In genomic region chr11:97427794-97428725, GRCm38 (mm10) we compare ENCODE assay signal across 8 mouse cellular contexts. TPM values are rescaled to one million over a fixed set of nuclear protein-coding genes. Genes with fewer than 3 reads are reported as not detected.
DNase-seq lines count a peak whose midpoint lies in the region; ATAC-seq and TF ChIP-seq lines count a peak whose summit lies in the region.

No protein-coding gene starts in this region.

- TF ChIP-seq EP300 in heart, postnatal 0 days (IDR thresholded peaks at IDR 0.05; ENCODE audit: low read depth), result peak; percentile 69; the same call in 1 of the 2 replicates

- peak overlapping the region; percentile 21; the same call in 1 of the 2 replicates for H3K9ac ChIP-seq in heart, postnatal 0 days (replicated peaks; ENCODE audit: low read depth, low read length)
- peak overlapping the region; percentile 53 for H3K9ac ChIP-seq in lung, embryonic 16.5 days (ENCODE audit: low read length)

- peaks cover 10% of the 10 kb centered on the region for H3K4me1 ChIP-seq in brown adipose tissue, adult 24 weeks (ENCODE audit: control insufficient read depth, insufficient read depth, insufficient read length, low read length)
- peaks cover 86% of the 10 kb centered on the region for H3K4me1 ChIP-seq in erythroblast, embryonic 14.5 days (ENCODE audit: control insufficient read depth)
- peaks cover 35% of the 10 kb centered on the region for H3K4me1 ChIP-seq in heart, postnatal 0 days (ENCODE audit: control insufficient read depth, insufficient read depth)
- H3K4me1 ChIP-seq in lung, embryonic 16.5 days (replicated peaks; ENCODE audit: control insufficient read depth, insufficient read depth, low read length), result peaks cover 32% of the 10 kb centered on the region

- H3K36me3 ChIP-seq in erythroblast, embryonic 14.5 days (ENCODE audit: control insufficient read depth), result peaks cover 31% of the 10 kb centered on the region
- no peaks in the 10 kb centered on the region for H3K36me3 ChIP-seq in heart, postnatal 0 days (replicated peaks; ENCODE audit: control insufficient read depth, insufficient read depth, low read length)
- no peaks in the 10 kb centered on the region for H3K36me3 ChIP-seq in lung, embryonic 16.5 days (ENCODE audit: control insufficient read depth, insufficient read depth, low read length)

- no peaks in the 10 kb centered on the region; the same call in 1 of the 2 replicates for H3K9me3 ChIP-seq in erythroblast, embryonic 14.5 days (ENCODE audit: control insufficient read depth, low read length)
- no peaks in the 10 kb centered on the region for H3K9me3 ChIP-seq in heart, postnatal 0 days (replicated peaks; ENCODE audit: control insufficient read depth, low read length)
- H3K9me3 ChIP-seq in lung, embryonic 16.5 days (ENCODE audit: control insufficient read depth, low read length), result no peaks in the 10 kb centered on the region

- no peak for TF ChIP-seq CTCF in heart, postnatal 0 days (IDR thresholded peaks at IDR 0.05; ENCODE audit: low read depth)

- ATAC-seq in heart, postnatal 0 days (ENCODE audit: insufficient read depth, low read depth), result peak; percentile 89
- ATAC-seq in lung, embryonic 16.5 days (ENCODE audit: low read depth), result peak; percentile 93

- 2% methylated on average over 32 of the region's 32 CpGs for WGBS in heart, postnatal 0 days
- WGBS in lung, embryonic 16.5 days, result 2% methylated on average over 31 of the region's 32 CpGs

- DNase-seq in MN1 (ENCODE audit: low spot score), result peak; percentile 90
- peak; percentile 94 for DNase-seq in heart, postnatal 0 days (ENCODE audit: low spot score)
- DNase-seq in kidney, postnatal 14 days, result peak; percentile 88
- DNase-seq in retina, embryonic 14.5 days (ENCODE audit: low spot score), result peak; percentile 85
- peak; percentile 67 to 79 for DNase-seq in thymus, postnatal 36 days

- H3K27ac ChIP-seq in brown adipose tissue, adult 24 weeks (replicated peaks; ENCODE audit: low read depth, low read length), result no peak overlapping the region
- H3K27ac ChIP-seq in heart, postnatal 0 days (ENCODE audit: low read depth), result peak overlapping the region; percentile 94
- peak overlapping the region; percentile 82 for H3K27ac ChIP-seq in lung, embryonic 16.5 days (ENCODE audit: low read length)

- H3K4me2 ChIP-seq in heart, postnatal 0 days (ENCODE audit: low read depth, low read length), result peak overlapping the region; percentile 66
- peak overlapping the region; percentile 73 for H3K4me2 ChIP-seq in lung, embryonic 16.5 days (ENCODE audit: low read depth, low read length)

- H3K4me3 ChIP-seq in brown adipose tissue, adult 24 weeks (ENCODE audit: insufficient read depth, low read depth, low read length), result peak overlapping the region; percentile 43
- H3K4me3 ChIP-seq in erythroblast, embryonic 14.5 days (replicated peaks), result peak overlapping the region; percentile 74
- H3K4me3 ChIP-seq in heart, postnatal 0 days (ENCODE audit: low read depth, low read length), result peak overlapping the region; percentile 40
- H3K4me3 ChIP-seq in lung, embryonic 16.5 days (ENCODE audit: low read length), result peak overlapping the region; percentile 41

- no peaks in the 10 kb centered on the region for H3K27me3 ChIP-seq in erythroblast, embryonic 14.5 days (ENCODE audit: control insufficient read depth)
- no peaks in the 10 kb centered on the region for H3K27me3 ChIP-seq in heart, postnatal 0 days (ENCODE audit: control insufficient read depth, insufficient read depth, low read length)
- H3K27me3 ChIP-seq in lung, embryonic 16.5 days (ENCODE audit: control insufficient read depth, insufficient read depth, low read depth, low read length), result no peaks in the 10 kb centered on the region

RNA-seq across cellular contexts. Expression of gene Arhgap23, which starts 12.7 kb away (rescaled TPM):
- 5.5 and 6.7 TPM in 2 replicates for polyA plus RNA-seq in brown adipose tissue, adult 24 weeks (2012; ENCODE audit: insufficient read depth, insufficient read length, missing spikeins)
- 28.7 and 30.6 TPM in 2 replicates for polyA plus RNA-seq in erythroblast, embryonic 14.5 days (2012)
- 44.0 and 53.5 TPM in 2 replicates for total RNA-seq in heart, postnatal 0 days (2014; rRNA removed; ENCODE audit: low replicate concordance)
- polyA plus RNA-seq in heart, postnatal 0 days (2015; fragmentation: Nextera tagmentation; extraction: Ambion mirVana), result 3.7 and 3.8 TPM in 2 replicates
- 5.2 and 5.4 TPM in 2 replicates for polyA plus RNA-seq in lung, embryonic 16.5 days (2015; fragmentation: Nextera tagmentation; extraction: Ambion mirVana)
